Mouse (Mus musculus) megakaryocyte, embryonic 14.5 days (primary cell): ENCODE results near the gene Gadd45gip1.

Experiments used
- FLI1 ChIP-seq: IDR thresholded peaks from 2 replicates; pipeline ENCODE4 v1.6.1; 2012; ENCODE audit warnings: low read length, inconsistent platforms, mixed read lengths
- GATA1 ChIP-seq: IDR thresholded peaks from 3 replicates; pipeline ENCODE4 v1.6.1; 2012; ENCODE audit warnings: mixed read lengths, low read length, inconsistent platforms, borderline replicate concordance

DNA sequence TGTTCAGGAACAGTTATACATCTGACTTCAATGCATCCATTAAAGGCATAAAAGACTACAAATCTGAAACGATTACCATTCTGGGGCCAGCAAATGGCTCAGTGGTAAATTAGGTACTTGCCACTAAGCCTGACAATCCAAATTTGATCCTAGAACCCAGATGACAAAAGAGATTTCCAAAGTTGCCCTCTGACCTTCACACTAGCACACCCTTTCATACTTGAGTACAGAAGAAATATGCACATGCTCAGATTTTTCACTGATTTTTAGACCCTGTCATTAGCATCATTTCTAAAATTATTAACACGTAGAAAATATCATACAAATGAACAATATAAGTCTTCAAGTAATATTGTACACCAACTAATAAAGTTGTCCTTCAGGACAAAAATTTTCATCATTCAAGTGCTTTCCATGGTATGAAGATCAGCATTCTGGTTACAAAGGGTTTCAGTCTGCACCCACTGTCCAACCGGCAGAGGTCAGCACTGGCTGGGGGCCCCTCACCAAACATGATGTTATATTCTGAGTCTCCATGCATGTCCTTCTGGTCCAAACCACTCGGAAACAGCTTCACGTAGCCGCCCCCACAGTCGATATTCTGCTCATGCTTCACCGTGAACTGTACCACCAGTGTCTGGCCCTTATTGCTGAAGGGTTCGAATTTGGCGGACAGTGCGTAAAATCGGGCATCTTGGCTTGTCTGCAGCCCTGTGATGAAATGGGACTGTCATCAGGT, 14.2 kb downstream of the Gadd45gip1 start:
- TF ChIP-seq GATA1 (no peak), FLI1 (no peak)
